Mouse (Mus musculus) erythroblast, embryonic 14.5 days (primary cell): ENCODE data around the gene Tfpi. TPM values are rescaled to one million over a fixed set of nuclear protein-coding genes. Genes with fewer than 3 reads are reported as not detected.

Experiments used
- H3K27me3 ChIP-seq: 2 replicates; pipeline ENCODE4 v1.6.1; 2012; ENCODE audit warnings: inconsistent platforms; ENCODE audit not compliant: control insufficient read depth
- H3K36me3 ChIP-seq: 2 replicates; pipeline ENCODE4 v1.6.1; 2012; ENCODE audit warnings: mild to moderate bottlenecking, inconsistent platforms; ENCODE audit not compliant: control insufficient read depth
- H3K4me1 ChIP-seq: 2 replicates; pipeline ENCODE4 v1.6.1; 2012; ENCODE audit warnings: inconsistent platforms; ENCODE audit not compliant: control insufficient read depth
- H3K4me3 ChIP-seq: replicated peaks from 2 replicates; pipeline ENCODE3; 2012; ENCODE audit warnings: moderate library complexity, mild to moderate bottlenecking, inconsistent platforms
- H3K9me3 ChIP-seq: 2 replicates; pipeline ENCODE4 v1.6.1; 2012; ENCODE audit warnings: low read length, inconsistent platforms, mixed read lengths; ENCODE audit not compliant: control insufficient read depth
- GATA1 ChIP-seq: IDR thresholded peaks from 2 replicates; pipeline ENCODE4 v1.6.1; 2012; ENCODE audit warnings: low read length, inconsistent platforms, mixed read lengths
- TAL1 ChIP-seq: IDR thresholded peaks from 3 replicates; pipeline ENCODE4 v1.6.1; 2012; ENCODE audit warnings: low read length, inconsistent platforms, mixed read lengths
- polyA plus RNA-seq: library from polyadenylated mRNA; stranded (reverse); fragments of >175 nt; gene quantifications from 2 replicates; pipeline ENCODE4 v1.2.3, GENCODE M21; 2012

Gene Tfpi
- polyA plus RNA-seq, 1 experiment, result not detected

DNA sequence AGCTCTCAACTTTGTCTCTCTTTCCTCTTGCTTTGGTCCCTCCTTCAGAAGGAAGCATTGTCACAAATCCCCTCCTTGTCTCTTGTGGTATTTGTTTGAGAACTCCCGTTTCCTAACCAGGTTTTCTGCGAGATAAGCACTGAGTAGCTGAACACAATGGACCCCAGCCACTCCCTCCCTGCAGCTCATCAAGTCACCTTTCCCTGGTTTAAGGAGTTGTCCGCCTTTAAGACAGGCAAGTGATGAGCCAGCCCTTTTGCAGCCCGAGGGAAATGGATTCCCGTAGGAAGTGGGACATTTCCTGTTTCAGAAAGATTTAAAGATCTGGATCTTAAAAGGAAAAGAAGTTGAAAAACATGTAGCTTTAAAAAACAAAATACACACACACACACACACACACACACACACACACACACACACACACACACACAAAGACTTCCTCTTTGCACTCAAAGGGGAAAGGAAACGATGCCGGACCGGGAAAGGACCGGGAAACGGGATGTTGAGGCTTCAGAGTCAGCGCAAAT lies 16.9 kb downstream of the Tfpi start:
- TF ChIP-seq TAL1, result no peak
- TF ChIP-seq GATA1, result no peak
- Histone ChIP-seq H3K4me3 (no peak overlapping the region), H3K27me3 (no peaks in the 10 kb centered on the region), H3K9me3 (no peaks in the 10 kb centered on the region), H3K36me3 (no peaks in the 10 kb centered on the region), H3K4me1 (peaks cover 6% of the 10 kb centered on the region)

DNA sequence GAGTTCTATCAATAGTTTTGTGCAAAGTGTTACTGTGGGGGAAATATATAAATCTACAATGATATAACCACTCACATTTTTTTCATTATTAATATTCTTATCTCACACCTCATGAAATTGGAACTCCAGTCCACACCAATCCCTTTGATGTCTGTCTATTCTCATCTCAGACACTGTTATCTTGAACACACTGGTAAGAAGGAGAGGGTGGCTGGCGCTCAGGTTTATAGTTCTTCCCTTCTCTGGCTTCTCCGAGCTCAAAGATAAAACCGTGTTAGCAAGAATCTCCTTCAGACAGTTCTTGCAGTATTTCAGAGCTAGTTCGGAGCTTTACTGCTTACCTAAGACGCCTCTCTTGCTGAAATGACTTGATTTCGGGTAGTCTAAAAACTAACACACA lies 19.4 kb downstream of the Tfpi start:
- H3K4me3 ChIP-seq, result no peak overlapping the region
- H3K4me1 ChIP-seq, result peaks cover 6% of the 10 kb centered on the region
- H3K27me3 ChIP-seq, result no peaks in the 10 kb centered on the region
- no peak for TF ChIP-seq TAL1
- no peak for TF ChIP-seq GATA1
- no peaks in the 10 kb centered on the region for H3K9me3 ChIP-seq
- H3K36me3 ChIP-seq, result no peaks in the 10 kb centered on the region

DNA sequence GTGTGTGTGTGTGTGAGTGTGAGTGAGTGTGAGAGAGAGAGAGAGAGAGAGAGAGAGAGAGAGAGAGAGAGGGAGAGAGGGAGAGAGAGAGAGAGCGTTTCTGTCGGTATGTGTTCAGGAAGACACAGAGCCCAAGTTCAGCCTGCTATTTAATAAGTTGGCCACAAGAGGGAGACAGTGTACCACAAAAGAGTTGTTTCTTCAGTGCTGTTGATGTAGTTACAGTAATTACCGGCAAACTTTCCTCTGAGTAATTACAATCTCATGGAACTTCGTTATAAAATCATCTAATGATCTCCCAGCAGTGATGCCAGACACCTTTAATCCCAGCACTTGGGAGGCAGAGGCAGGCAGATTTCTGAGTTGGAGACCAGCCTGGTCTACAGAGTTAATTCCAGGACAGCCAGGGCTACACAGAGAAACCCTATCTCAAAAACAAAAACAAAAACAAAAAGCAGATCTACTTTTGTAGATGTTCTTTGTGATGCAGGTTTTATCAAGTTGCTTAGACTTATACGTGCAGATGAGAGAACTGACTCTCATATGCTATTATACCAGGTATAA lies 21.3 kb downstream of the Tfpi start:
- H3K9me3 ChIP-seq, result no peaks in the 10 kb centered on the region
- TF ChIP-seq TAL1 (no peak), GATA1 (no peak)
- no peaks in the 10 kb centered on the region for H3K27me3 ChIP-seq
- peaks cover 6% of the 10 kb centered on the region for H3K4me1 ChIP-seq
- H3K4me3 ChIP-seq, result no peak overlapping the region
- no peaks in the 10 kb centered on the region for H3K36me3 ChIP-seq

DNA sequence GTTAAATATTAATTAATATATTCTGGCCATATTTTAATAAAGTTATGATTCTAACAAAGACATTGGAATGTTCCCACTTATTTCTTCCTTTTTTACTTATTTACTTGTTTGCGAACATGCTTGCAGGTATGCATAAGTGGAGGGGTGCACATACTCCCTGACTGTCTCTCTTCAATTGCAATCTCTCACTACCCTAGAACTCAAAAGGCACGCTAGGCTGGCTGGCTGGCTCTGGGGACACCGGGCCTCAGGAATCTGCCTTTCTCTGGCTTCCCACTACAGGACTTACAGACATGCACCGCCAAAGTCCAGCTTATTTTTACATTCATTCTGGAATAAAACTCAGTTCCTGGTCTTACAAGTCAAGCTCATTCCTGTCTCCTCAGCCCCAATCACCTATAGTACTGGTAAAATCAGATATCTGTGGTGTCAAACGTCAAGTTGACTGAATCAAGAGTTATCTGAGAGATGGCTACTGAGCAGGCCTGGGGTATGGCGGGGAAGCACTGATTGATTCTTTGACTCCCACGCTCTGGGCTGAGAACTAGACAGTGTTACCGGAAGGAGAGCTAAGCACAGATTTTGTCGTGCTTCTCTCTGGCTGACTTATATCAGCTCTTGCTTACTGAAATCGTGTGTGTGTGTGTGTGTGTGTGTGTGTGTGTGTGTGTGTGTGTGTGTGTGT lies 21.9 kb downstream of the Tfpi start:
- H3K27me3 ChIP-seq, result no peaks in the 10 kb centered on the region
- no peak overlapping the region for H3K4me3 ChIP-seq
- no peaks in the 10 kb centered on the region for H3K36me3 ChIP-seq
- no peaks in the 10 kb centered on the region for H3K9me3 ChIP-seq
- H3K4me1 ChIP-seq, result peaks cover 5% of the 10 kb centered on the region
- TF ChIP-seq TAL1, result no peak
- no peak for TF ChIP-seq GATA1

DNA sequence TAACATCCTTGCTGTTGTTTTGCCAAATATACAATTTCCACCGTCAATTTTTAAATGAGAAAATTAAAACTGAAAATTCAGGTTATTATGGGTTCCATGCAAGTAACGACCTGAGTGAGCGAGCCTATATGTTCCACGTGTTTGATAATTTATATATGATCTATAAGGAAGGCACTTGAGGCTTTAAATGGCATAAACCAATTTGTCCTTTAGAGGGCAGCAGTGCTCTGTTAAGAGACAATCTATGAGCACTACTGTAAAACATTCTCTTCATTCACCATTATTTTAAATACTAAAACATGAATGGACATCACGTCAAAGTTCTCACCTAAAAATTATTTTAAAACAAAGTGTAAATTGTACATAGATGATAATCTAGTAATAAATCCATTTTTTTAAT lies 22.5 kb downstream of the Tfpi start:
- Histone ChIP-seq H3K4me3 (no peak overlapping the region), H3K9me3 (no peaks in the 10 kb centered on the region), H3K36me3 (no peaks in the 10 kb centered on the region), H3K4me1 (peaks cover 2% of the 10 kb centered on the region), H3K27me3 (no peaks in the 10 kb centered on the region)
- no peak for TF ChIP-seq GATA1
- no peak for TF ChIP-seq TAL1

DNA sequence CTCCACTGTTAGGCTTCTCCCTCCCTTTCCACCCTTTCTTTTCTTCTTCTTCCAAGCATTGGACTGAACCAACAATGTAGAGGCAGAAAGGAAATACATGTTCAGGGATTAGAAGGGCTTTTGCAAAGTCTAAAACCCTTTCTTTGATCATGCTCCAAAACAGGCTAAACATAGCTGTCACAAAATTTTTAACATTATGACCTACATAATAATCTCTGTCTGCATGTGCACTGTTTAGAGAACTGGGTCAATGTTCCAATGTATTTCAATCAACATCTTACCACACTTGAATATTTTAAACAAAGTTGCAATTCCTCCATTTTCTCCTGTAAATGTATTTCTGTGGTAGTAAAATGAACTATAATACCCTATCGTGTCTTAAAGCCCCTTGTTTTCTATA lies 31.1 kb downstream of the Tfpi start:
- no peaks in the 10 kb centered on the region for H3K36me3 ChIP-seq
- H3K4me1 ChIP-seq, result no peaks in the 10 kb centered on the region
- TF ChIP-seq TAL1 (no peak), GATA1 (no peak)
- no peak overlapping the region for H3K4me3 ChIP-seq
- no peaks in the 10 kb centered on the region for H3K9me3 ChIP-seq
- H3K27me3 ChIP-seq, result no peaks in the 10 kb centered on the region

DNA sequence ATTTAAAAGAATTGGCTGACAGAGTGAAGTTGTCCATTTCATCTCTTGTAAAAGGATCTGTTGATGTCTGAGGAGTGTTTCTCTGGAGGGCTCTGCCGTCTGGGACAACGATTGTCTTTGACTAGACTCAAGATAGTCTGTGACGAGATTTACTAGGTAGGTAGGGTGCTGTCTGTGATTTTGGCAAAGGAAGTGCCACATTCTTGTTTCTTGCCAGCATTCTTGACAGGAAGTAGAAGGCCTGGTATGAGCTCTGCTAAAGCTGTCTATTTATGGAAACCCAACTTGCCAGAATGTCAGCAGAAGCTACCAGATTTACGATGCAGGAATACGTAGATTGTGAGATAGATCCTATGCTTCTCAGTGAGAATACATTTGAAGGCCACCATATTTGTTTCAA lies 34.6 kb downstream of the Tfpi start:
- H3K4me1 ChIP-seq, result no peaks in the 10 kb centered on the region
- TF ChIP-seq TAL1 (no peak), GATA1 (no peak)
- H3K4me3 ChIP-seq, result no peak overlapping the region
- H3K9me3 ChIP-seq, result no peaks in the 10 kb centered on the region
- no peaks in the 10 kb centered on the region for H3K36me3 ChIP-seq
- H3K27me3 ChIP-seq, result no peaks in the 10 kb centered on the region

DNA sequence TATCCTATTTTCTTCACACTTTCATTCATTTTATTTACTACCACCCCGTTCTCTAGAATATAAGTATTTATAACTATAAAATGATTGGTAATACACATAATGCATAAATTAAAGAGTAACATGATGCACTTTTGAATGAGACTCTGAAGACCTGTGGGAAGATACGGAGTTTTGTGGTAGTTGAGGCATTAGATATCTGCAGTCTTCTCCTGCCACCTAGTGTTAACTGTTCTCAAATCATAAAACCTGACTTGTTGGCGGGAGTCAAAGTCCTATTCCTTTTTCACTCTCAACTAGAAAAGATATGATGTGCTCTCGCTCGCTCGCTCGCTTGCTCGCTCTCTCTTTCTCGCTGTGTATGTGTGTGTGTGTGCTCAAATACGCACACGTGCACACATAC lies 46.9 kb downstream of the Tfpi start:
- Histone ChIP-seq H3K4me3 (no peak overlapping the region), H3K36me3 (no peaks in the 10 kb centered on the region), H3K9me3 (no peaks in the 10 kb centered on the region), H3K4me1 (peaks cover 6% of the 10 kb centered on the region), H3K27me3 (no peaks in the 10 kb centered on the region)
- TF ChIP-seq GATA1 (no peak), TAL1 (no peak)

DNA sequence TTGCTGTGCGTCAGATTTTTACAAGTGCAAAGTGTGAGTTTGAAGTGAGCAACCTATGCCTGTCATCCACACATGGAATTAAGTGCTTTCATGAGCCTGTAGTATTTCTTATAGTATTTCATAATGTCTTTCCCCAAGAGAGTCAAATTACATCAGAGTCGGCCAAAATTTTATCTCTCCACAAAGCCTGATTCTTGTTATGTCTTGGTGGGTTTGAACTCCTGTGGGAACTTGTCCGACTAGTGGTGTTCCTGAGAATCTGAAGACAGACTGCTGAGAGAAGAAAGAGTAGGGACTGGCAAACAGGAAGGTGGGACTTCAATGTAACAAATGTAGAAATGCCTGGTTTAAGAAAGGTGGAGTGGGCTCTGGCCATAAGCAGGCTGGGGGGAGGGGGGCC lies 47.7 kb downstream of the Tfpi start:
- Histone ChIP-seq H3K36me3 (no peaks in the 10 kb centered on the region), H3K9me3 (no peaks in the 10 kb centered on the region), H3K27me3 (no peaks in the 10 kb centered on the region), H3K4me3 (no peak overlapping the region), H3K4me1 (peaks cover 6% of the 10 kb centered on the region)
- TF ChIP-seq TAL1 (no peak), GATA1 (no peak)

DNA sequence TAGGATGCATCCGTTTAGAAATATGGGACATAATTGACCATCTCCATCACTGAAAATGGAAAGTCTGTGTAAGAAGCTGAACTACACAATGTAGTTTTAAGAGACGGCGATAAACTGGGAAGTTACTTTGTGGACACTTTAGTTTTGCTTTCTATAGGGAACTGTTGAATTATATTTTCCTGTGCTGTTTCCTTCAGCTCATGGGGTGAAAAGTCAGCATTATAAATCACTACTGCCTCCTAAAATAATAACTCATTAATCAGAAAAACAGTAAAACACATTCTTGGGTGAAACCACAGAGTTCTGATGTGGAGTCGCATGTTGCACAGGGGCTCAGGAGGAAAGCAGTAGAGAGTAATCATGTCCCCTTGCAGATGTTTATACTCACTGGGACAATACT lies 50.0 kb downstream of the Tfpi start:
- no peaks in the 10 kb centered on the region for H3K27me3 ChIP-seq
- no peak overlapping the region for H3K4me3 ChIP-seq
- TF ChIP-seq TAL1 (no peak), GATA1 (no peak)
- no peaks in the 10 kb centered on the region for H3K9me3 ChIP-seq
- H3K4me1 ChIP-seq, result peaks cover 6% of the 10 kb centered on the region
- no peaks in the 10 kb centered on the region for H3K36me3 ChIP-seq
